Mouse (Mus musculus) heart, adult 2 months (tissue): Measurements from ENCODE around the gene Bscl2. TPM values are rescaled to one million over a fixed set of nuclear protein-coding genes. Genes with fewer than 3 reads are reported as not detected.

Experiments used
- DNase-seq, 2 experiments: peaks; one replicate each; pipeline ENCODE4 v3.0.0; 2021
- H3K27ac ChIP-seq: fragments of 200-600 bp; 2 replicates; pipeline ENCODE4 v1.8.1; 2022
- H3K27me3 ChIP-seq: fragments of 200-500 bp; 2 replicates; pipeline ENCODE4 v1.6.1; 2012; ENCODE audit warnings: mild to moderate bottlenecking, low read length, inconsistent platforms, mixed read lengths; ENCODE audit not compliant: control insufficient read depth, insufficient read depth
- H3K36me3 ChIP-seq: fragments of 200-500 bp; 2 replicates; pipeline ENCODE4 v1.6.1; 2012; ENCODE audit warnings: low read length, inconsistent platforms; ENCODE audit not compliant: control insufficient read depth, insufficient read depth
- H3K4me1 ChIP-seq: fragments of 200-500 bp; 2 replicates; pipeline ENCODE4 v1.6.1; 2011; ENCODE audit warnings: low read length; ENCODE audit not compliant: control insufficient read depth, insufficient read depth
- H3K4me3 ChIP-seq: fragments of 200-600 bp; 2 replicates; pipeline ENCODE4 v1.8.1; 2022
- H3K79me2 ChIP-seq: fragments of 200-500 bp; replicated peaks from 2 replicates; pipeline ENCODE4 v1.6.1; 2012; ENCODE audit warnings: mild to moderate bottlenecking, inconsistent platforms, low read length, moderate library complexity, mixed read lengths; ENCODE audit not compliant: control insufficient read depth, insufficient read depth
- H3K9ac ChIP-seq: fragments of 200-500 bp; 2 replicates; pipeline ENCODE4 v1.6.1; 2012; ENCODE audit warnings: low read depth, mild to moderate bottlenecking, control low read depth, inconsistent platforms, low read length, mixed read lengths
- CTCF ChIP-seq: fragments of 200-600 bp; IDR thresholded peaks from 2 replicates; pipeline ENCODE4 v1.8.1; 2022; ENCODE audit warnings: antibody characterized with exemption, mild to moderate bottlenecking, moderate library complexity
- EP300 ChIP-seq: fragments of 200-500 bp; IDR thresholded peaks from 2 replicates; pipeline ENCODE4 v1.6.1; 2011; ENCODE audit warnings: low read depth, low read length, control low read depth; ENCODE audit not compliant: insufficient read depth
- POLR2A ChIP-seq: fragments of 200-500 bp; IDR thresholded peaks from 2 replicates; pipeline ENCODE4 v1.6.1; 2011; ENCODE audit warnings: mild to moderate bottlenecking, low read depth, low read length, control low read depth; ENCODE audit not compliant: insufficient read depth
- WGBS: fragments of 180-500 bp; shearing (Covaris S2); methylation state at CpG from one replicate; pipeline ENCODE4 v1.1.7; 2018; 5-methylcytosine and 5-hydroxymethylcytosine counted together
- intact Hi-C: fragments of 180-260 bp; cut with DNase I; formaldehyde crosslinking; loops from one replicate; pipeline ENCODE4 v1.15.1; 2025
- polyA plus RNA-seq: library from polyadenylated mRNA; depleted of rRNA; stranded (reverse); fragments of >200 nt; gene quantifications from 2 replicates; pipeline ENCODE4 v1.2.3, GENCODE M21; 2012
- total RNA-seq, 2 experiments: library from RNA; stranded (reverse); gene quantifications; 2 replicates each; pipeline ENCODE4 v1.2.3; 2021

Gene Bscl2
- total and polyA plus RNA-seq, 3 experiments, result 22.6 to 67.7 (median 23.5) TPM

DNA sequence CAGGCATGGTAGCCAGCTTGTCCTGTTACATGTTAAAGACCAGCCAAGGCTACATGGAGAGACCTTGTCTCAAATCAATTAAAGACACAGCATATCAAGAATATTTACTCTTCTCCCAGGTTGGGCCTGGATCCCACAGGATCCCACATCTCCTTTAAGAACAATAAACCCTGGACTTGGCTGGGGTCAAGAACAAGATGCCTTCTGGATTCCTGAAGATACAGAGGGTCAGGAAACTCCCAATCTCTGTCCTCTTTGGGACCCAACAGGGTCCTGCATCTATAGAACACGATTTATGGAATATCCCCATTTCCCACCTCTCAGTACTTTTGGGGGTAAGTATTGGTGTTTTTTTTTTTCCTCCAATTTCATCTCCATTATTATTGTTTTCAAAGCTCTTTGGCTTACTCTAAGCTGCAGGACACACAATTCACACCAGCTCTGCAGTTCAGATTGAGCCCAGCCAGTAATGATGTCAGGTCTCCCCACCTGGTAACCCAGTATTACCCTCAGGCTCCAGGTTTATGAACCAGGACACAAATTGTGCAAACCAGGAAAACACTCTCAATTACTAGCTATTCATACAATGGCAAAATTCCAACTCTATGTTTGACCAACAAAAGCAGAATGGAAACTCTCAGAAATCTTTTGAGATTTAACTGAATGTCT lies 49.8 kb downstream of the Bscl2 start:
- intact Hi-C loops, result no loop called here
- no peaks in the 10 kb centered on the region; the same call in 1 of the 2 replicates for H3K36me3 ChIP-seq
- H3K9ac ChIP-seq, result no peak overlapping the region
- no peaks in the 10 kb centered on the region for H3K27me3 ChIP-seq
- H3K4me3 ChIP-seq, result no peak overlapping the region
- H3K27ac ChIP-seq, result no peak overlapping the region
- no peak for TF ChIP-seq POLR2A
- TF ChIP-seq EP300, result no peak
- TF ChIP-seq CTCF, result no peak
- peaks cover 3% of the 10 kb centered on the region; the same call in 1 of the 2 replicates for H3K4me1 ChIP-seq
- no peaks in the 10 kb centered on the region; the same call in 1 of the 2 replicates for H3K79me2 ChIP-seq
- 29% methylated on average over 1 of the region's 1 CpGs for WGBS
- no peak for DNase-seq

- no peaks in the 10 kb centered on the region; the same call in 1 of the 2 replicates for H3K79me2 ChIP-seq
Measured at GRCm38 (mm10) chr19:8887585-8888463, 50.6 kb downstream of the Bscl2 start.

DNA sequence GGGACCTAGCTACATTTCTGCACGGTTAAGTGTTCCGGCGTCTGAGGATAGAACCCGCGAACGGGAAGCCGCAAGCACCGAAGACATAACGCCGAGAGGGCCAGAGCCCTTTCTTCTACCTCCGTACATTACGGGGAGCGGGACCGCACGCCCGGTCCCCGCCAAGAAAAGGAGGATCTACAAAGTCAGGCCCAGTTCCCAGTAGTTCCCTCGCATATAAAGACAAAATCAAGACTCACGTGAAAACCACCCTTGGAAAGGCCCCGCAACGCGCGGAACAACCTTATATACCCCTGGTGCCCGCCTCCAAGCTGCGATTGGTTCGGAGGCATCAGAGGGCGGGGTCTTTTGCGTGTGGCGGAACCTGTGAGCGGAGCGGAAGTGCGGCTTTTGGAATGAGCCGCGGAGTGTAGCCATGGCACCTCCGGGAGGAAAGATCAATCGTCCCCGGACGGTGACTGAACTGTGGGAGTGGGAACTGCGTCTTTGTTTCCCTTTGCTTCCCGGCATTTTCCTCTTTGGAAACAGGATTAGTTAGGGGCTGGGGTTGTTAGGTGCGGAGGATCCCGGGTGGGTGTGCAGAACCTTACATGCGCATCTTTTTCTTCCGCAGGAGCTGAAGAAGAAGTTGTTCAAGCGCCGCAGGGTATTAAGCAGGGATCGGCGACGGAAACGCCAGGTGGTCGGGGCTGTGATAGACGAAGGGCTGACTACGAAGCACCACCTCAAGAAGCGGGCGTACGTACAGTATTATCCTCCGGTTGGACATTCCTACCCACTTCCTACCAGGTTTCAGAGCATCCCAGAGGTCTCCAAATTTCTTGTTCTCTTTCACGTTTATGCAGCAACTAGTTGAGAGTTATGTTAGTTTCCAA lies 51.5 kb downstream of the Bscl2 start, which contains the start of the genes 1810009A15Rik and Gm49416:
Gene 1810009A15Rik (plus strand): TSS at position 343 of the 875 bp plus-strand sequence.
Gene Gm49416 (plus strand): TSS at position 416 of the 875 bp plus-strand sequence.
- intact Hi-C loops, result loop anchor here (2.0 kb wide), 1 partner anchor 18 kb away; the partner anchor contains the start of gene Ubxn1
- H3K4me1 ChIP-seq, result peaks cover 3% of the 10 kb centered on the region; the same call in 1 of the 2 replicates
- peak within 1 kb of the TSS; percentile 85 for H3K27ac ChIP-seq
- H3K4me3 ChIP-seq, result peak within 1 kb of the TSS; percentile 73
- peak within 1 kb of the TSS; percentile 79 for H3K9ac ChIP-seq
- no peaks in the 10 kb centered on the region; the same call in 1 of the 2 replicates for H3K79me2 ChIP-seq
- TF ChIP-seq POLR2A (peak; percentile 93), CTCF (no peak), EP300 (0 out of 2 replicates have a peak, but pooled peaks have one; percentile 65)
- no peaks in the 10 kb centered on the region for H3K27me3 ChIP-seq
- peak; percentile 93 to 95 for DNase-seq
- no peaks in the 10 kb centered on the region; the same call in 1 of the 2 replicates for H3K36me3 ChIP-seq
- WGBS, result under 1% methylated on average over 58 of the region's 58 CpGs

More at GRCm38 (mm10) chr19:8887585-8888463, 50.6 kb downstream of the Bscl2 start:
- no peak for DNase-seq
- no peaks in the 10 kb centered on the region for H3K27me3 ChIP-seq
- TF ChIP-seq CTCF, result no peak
- TF ChIP-seq EP300, result no peak
- no peak for TF ChIP-seq POLR2A
- intact Hi-C loops, result loop anchor here (2.0 kb wide), 1 partner anchor 17 kb away; the partner anchor contains the start of gene Ubxn1
- H3K4me3 ChIP-seq, result peak overlapping the region; percentile 73
- peaks cover 3% of the 10 kb centered on the region; the same call in 1 of the 2 replicates for H3K4me1 ChIP-seq
- peak overlapping the region; percentile 79 for H3K9ac ChIP-seq
- WGBS, result 25% methylated on average over 19 of the region's 19 CpGs
- H3K27ac ChIP-seq, result peak overlapping the region; percentile 85
- no peaks in the 10 kb centered on the region; the same call in 1 of the 2 replicates for H3K36me3 ChIP-seq

GRCm38 (mm10) chr19:8892829-8893766 lies 55.8 kb downstream of the Bscl2 start, which contains the start of gene Ints5:
Gene Ints5, plus strand, starts transcription at chr19:8893005.
- 1% methylated on average over 54 of the region's 54 CpGs for WGBS
- H3K27me3 ChIP-seq, result no peaks in the 10 kb centered on the region
- H3K79me2 ChIP-seq, result no peaks in the 10 kb centered on the region
- H3K4me3 ChIP-seq, result peak within 1 kb of the TSS; percentile 92
- peak; percentile 86 for TF ChIP-seq POLR2A
- TF ChIP-seq CTCF, result no peak
- peak; percentile 81 for TF ChIP-seq EP300
- intact Hi-C loops, result no loop called here
- peak; percentile 88 to 90 for DNase-seq
- H3K27ac ChIP-seq, result peak within 1 kb of the TSS; percentile 89
- H3K9ac ChIP-seq, result peak within 1 kb of the TSS; percentile 94
- no peaks in the 10 kb centered on the region; the same call in 1 of the 2 replicates for H3K36me3 ChIP-seq
- H3K4me1 ChIP-seq, result no peaks in the 10 kb centered on the region; the same call in 1 of the 2 replicates
